Mouse (Mus musculus) CH12.LX (cell line): Measurements from ENCODE around the gene Smarca2.
A peak's percentile ranks its signal among the peaks of the same experiment; 100 is the strongest.

Experiments used
- BHLHE40 ChIP-seq: IDR thresholded peaks from 2 replicates; pipeline ENCODE4 v1.6.1; 2011; ENCODE audit warnings: mild to moderate bottlenecking, low read depth, low read length, improper control_type of control experiment
- CHD2 ChIP-seq: IDR thresholded peaks from 2 replicates; pipeline ENCODE4 v1.6.1; 2011; ENCODE audit warnings: low read length, improper control_type of control experiment
- CTCF ChIP-seq, 2 experiments: IDR thresholded peaks in 1 of 2; conservative IDR thresholded peaks in 1 of 2; 2 replicates each; pipeline ENCODE4 v1.5.1; 2011 to 2012; ENCODE audit warnings: low read depth in 2 of 2, low read length in 2 of 2, improper control_type of control experiment in 1 of 2, inconsistent platforms in 1 of 2, mild to moderate bottlenecking in 1 of 2, moderate library complexity in 1 of 2
- E2F4 ChIP-seq: IDR thresholded peaks from 2 replicates; pipeline ENCODE4 v1.6.1; 2011; ENCODE audit warnings: low read depth, low read length, improper control_type of control experiment; ENCODE audit not compliant: insufficient replicate concordance
- HCFC1 ChIP-seq: IDR thresholded peaks from 2 replicates; pipeline ENCODE4 v1.6.1; 2012; ENCODE audit warnings: low read depth, mild to moderate bottlenecking, inconsistent platforms, low read length, improper control_type of control experiment
- MAFK ChIP-seq: IDR thresholded peaks from 2 replicates; pipeline ENCODE4 v1.6.1; 2011; ENCODE audit warnings: low read length, improper control_type of control experiment; ENCODE audit not compliant: insufficient replicate concordance
- MAX ChIP-seq: IDR thresholded peaks from 2 replicates; pipeline ENCODE4 v1.6.1; 2011; ENCODE audit warnings: low read length, improper control_type of control experiment
- MEF2A ChIP-seq: IDR thresholded peaks from 2 replicates; pipeline ENCODE4 v1.6.1; 2014; ENCODE audit warnings: low read depth, mild to moderate bottlenecking, inconsistent platforms, low read length, improper control_type of control experiment, borderline replicate concordance
- MXI1 ChIP-seq: IDR thresholded peaks from 2 replicates; pipeline ENCODE4 v1.6.1; 2011; ENCODE audit warnings: mild to moderate bottlenecking, low read depth, low read length, improper control_type of control experiment
- NELFE ChIP-seq: IDR thresholded peaks from 2 replicates; pipeline ENCODE4 v1.6.1; 2011; ENCODE audit warnings: low read depth, low read length, improper control_type of control experiment
- POLR2A ChIP-seq: IDR thresholded peaks from 2 replicates; pipeline ENCODE4 v1.6.1; 2011; ENCODE audit warnings: low read depth, mild to moderate bottlenecking, improper control_type of control experiment, low read length
- TBP ChIP-seq: conservative IDR thresholded peaks from 2 replicates; pipeline ENCODE4 v1.6.1; 2011; ENCODE audit warnings: low read depth, low read length, improper control_type of control experiment
- ZNF384 ChIP-seq: IDR thresholded peaks from 2 replicates; pipeline ENCODE4 v1.6.1; 2012; ENCODE audit warnings: low read depth, low read length, improper control_type of control experiment, inconsistent platforms

GRCm38 (mm10) chr19:26682731-26683130 lies 77.9 kb downstream of the Smarca2 start:
- TF ChIP-seq CTCF (conservative IDR thresholded peaks at IDR 0.05 in 1 of 2, IDR thresholded peaks at IDR 0.05 in 1 of 2; ENCODE audit: low read depth in 2 of 2, low read length in 2 of 2) = peak in 1 of 2 experiments; percentile 42; a peak in 2 of 4 replicates
- no peak for TF ChIP-seq POLR2A
- no peak for TF ChIP-seq TBP
- no peak for TF ChIP-seq MAFK
- TF ChIP-seq CHD2 = no peak
- no peak for TF ChIP-seq NELFE
- TF ChIP-seq MAX = no peak
- no peak for TF ChIP-seq E2F4
- no peak for TF ChIP-seq ZNF384
- no peak for TF ChIP-seq HCFC1
- TF ChIP-seq MXI1 = no peak
- TF ChIP-seq MEF2A = no peak
- TF ChIP-seq BHLHE40 = no peak
